Mouse (Mus musculus) forebrain, postnatal 0 days (tissue): Measurements from ENCODE around the gene Zbtb16. TPM values are rescaled to one million over a fixed set of nuclear protein-coding genes. Genes with fewer than 3 reads are reported as not detected.

ENCODE experiments used
- ATAC-seq: fragments of 200-750 bp; cut with Nextera tagmentation; 2 replicates; pipeline ENCODE4 v1.8.0; 2017; ENCODE audit warnings: mild to moderate bottlenecking, moderate library complexity
- DNase-seq: peaks from one replicate; pipeline ENCODE4 v3.0.0-alpha.2; 2015
- H3K27ac ChIP-seq: fragments of 300-500 bp; sonication (generic); 2 replicates; pipeline ENCODE4 v1.5.1; 2014; ENCODE audit warnings: low read depth, mild to moderate bottlenecking, antibody characterized with exemption, low read length, moderate library complexity, mixed read lengths
- H3K27me3 ChIP-seq: fragments of 300-500 bp; sonication (generic); 2 replicates; pipeline ENCODE4 v1.6.1; 2014; ENCODE audit warnings: mild to moderate bottlenecking, low read length, mixed read lengths; ENCODE audit not compliant: insufficient read depth
- H3K36me3 ChIP-seq: fragments of 300-500 bp; sonication (generic); 2 replicates; pipeline ENCODE4 v1.6.1; 2014; ENCODE audit warnings: mild to moderate bottlenecking, moderate library complexity; ENCODE audit not compliant: insufficient read depth
- H3K4me1 ChIP-seq: fragments of 300-500 bp; sonication (generic); 2 replicates; pipeline ENCODE4 v1.6.1; 2014; ENCODE audit warnings: antibody characterized with exemption; ENCODE audit not compliant: insufficient read depth
- H3K4me2 ChIP-seq: fragments of 300-500 bp; sonication (generic); 2 replicates; pipeline ENCODE4 v1.6.1; 2014; ENCODE audit warnings: low read depth, mild to moderate bottlenecking, moderate library complexity
- H3K4me3 ChIP-seq: fragments of 300-500 bp; sonication (generic); 2 replicates; pipeline ENCODE4 v1.5.1; 2014; ENCODE audit warnings: low read depth, low read length, mixed read lengths
- H3K9ac ChIP-seq: fragments of 300-500 bp; sonication (generic); 2 replicates; pipeline ENCODE4 v1.6.1; 2014; ENCODE audit warnings: mild to moderate bottlenecking
- H3K9me3 ChIP-seq: fragments of 300-500 bp; sonication (generic); 2 replicates; pipeline ENCODE4 v1.6.1; 2016; ENCODE audit warnings: low read length
- CTCF ChIP-seq: sonication (generic); IDR thresholded peaks from 2 replicates; pipeline ENCODE4 v1.5.1; 2016; ENCODE audit warnings: antibody characterized with exemption, control low read depth, low read depth
- WGBS: fragments of 180-500 bp; shearing (Covaris S2); extraction: QIAGEN DNeasy Blood & Tissue Kit; methylation state at CpG from one replicate; pipeline ENCODE4 v1.1.7; 2014; 5-methylcytosine and 5-hydroxymethylcytosine counted together
- polyA plus RNA-seq: library from polyadenylated mRNA; unstranded; fragments of >200 nt; fragmentation: Nextera tagmentation; extraction: Ambion mirVana; gene quantifications from 2 replicates; pipeline ENCODE4 v1.2.1, GENCODE M21; 2015
- total RNA-seq: library from RNA; depleted of rRNA; stranded (reverse); fragments of >200 nt; gene quantifications from 2 replicates; pipeline ENCODE4 v1.2.3, GENCODE M21; 2014

Zbtb16 gene
- total and polyA plus RNA-seq, 2 experiments from 2014 or later = 6.8 to 12.6 TPM

DNA sequence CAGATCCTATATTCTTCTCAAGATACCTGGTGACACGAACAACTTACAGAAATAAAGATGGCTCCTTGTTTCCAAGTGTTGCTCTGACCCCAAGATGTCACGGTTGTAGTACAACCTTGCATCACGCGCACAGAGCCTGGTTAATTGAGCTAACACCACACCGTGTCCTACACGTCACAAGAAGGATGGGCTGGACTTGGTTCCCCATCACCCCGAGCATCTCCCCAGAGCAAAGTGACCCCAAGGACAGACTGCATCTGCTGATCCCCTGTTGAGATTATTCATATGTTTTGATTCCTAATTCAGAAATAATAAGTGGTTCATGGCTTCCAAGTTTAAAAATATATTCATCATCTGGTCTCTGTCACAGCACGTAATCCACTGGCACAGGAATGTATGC, 62.3 kb downstream of the Zbtb16 start:
- no peak for TF ChIP-seq CTCF
- H3K9me3 ChIP-seq = no peaks in the 10 kb centered on the region
- H3K36me3 ChIP-seq = no peaks in the 10 kb centered on the region
- no peak overlapping the region for H3K27ac ChIP-seq
- no peak overlapping the region for H3K4me3 ChIP-seq
- ATAC-seq (no peak), DNase-seq (no peak)
- 87% methylated on average over 8 of the region's 8 CpGs for WGBS
- no peak overlapping the region for H3K9ac ChIP-seq
- H3K4me1 ChIP-seq = peaks cover 3% of the 10 kb centered on the region; the same call in 1 of the 2 replicates
- H3K4me2 ChIP-seq = no peak overlapping the region
- H3K27me3 ChIP-seq = no peaks in the 10 kb centered on the region

GRCm38 (mm10) chr9:48773130-48773529, 62.9 kb downstream of the Zbtb16 start:
- Histone ChIP-seq H3K36me3 (no peaks in the 10 kb centered on the region), H3K27ac (no peak overlapping the region), H3K27me3 (no peaks in the 10 kb centered on the region), H3K4me2 (no peak overlapping the region), H3K4me3 (no peak overlapping the region), H3K4me1 (peaks cover 4% of the 10 kb centered on the region; the same call in 1 of the 2 replicates), H3K9me3 (no peaks in the 10 kb centered on the region), H3K9ac (no peak overlapping the region)
- WGBS = 94% methylated on average over 6 of the region's 6 CpGs
- no peak for DNase-seq
- TF ChIP-seq CTCF = no peak
- no peak for ATAC-seq

DNA sequence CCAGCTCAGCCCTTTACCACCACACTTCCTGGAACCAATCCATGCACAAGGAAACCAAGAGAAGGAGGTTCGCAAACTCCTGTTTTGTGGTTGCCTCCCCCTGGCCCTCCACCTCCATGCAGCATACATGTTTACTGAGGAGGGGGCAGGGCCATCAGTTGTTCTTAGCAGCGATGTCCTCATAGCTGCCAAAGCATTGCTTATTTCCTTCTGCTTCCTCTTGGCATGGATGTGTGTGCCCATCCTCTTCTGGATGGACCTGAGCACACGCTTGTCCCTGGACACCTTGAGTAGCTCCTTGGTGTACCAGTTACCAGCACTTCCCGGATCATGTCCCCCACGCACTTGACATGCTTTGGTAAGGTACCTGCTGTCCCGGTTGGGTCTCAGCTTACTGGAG, 64.5 kb downstream of the Zbtb16 start:
- 97% methylated on average over 6 of the region's 6 CpGs for WGBS
- H3K4me3 ChIP-seq = no peak overlapping the region
- no peak for TF ChIP-seq CTCF
- no peaks in the 10 kb centered on the region for H3K9me3 ChIP-seq
- no peak for DNase-seq
- H3K4me2 ChIP-seq = no peak overlapping the region
- H3K9ac ChIP-seq = no peak overlapping the region
- no peak for ATAC-seq
- H3K27me3 ChIP-seq = no peaks in the 10 kb centered on the region
- no peak overlapping the region for H3K27ac ChIP-seq
- peaks cover 4% of the 10 kb centered on the region; the same call in 1 of the 2 replicates for H3K4me1 ChIP-seq
- no peaks in the 10 kb centered on the region for H3K36me3 ChIP-seq

- H3K36me3 ChIP-seq = no peaks in the 10 kb centered on the region
- no peak overlapping the region for H3K4me2 ChIP-seq
- no peak for TF ChIP-seq CTCF
- no peak for ATAC-seq
- no peak overlapping the region; the same call in 1 of the 2 replicates for H3K27ac ChIP-seq
- WGBS = 93% methylated on average over 4 of the region's 4 CpGs
- peaks cover 4% of the 10 kb centered on the region; the same call in 1 of the 2 replicates for H3K4me1 ChIP-seq
- H3K27me3 ChIP-seq = no peaks in the 10 kb centered on the region
- H3K9me3 ChIP-seq = no peaks in the 10 kb centered on the region
- no peak for DNase-seq
- no peak overlapping the region for H3K9ac ChIP-seq
- no peak overlapping the region for H3K4me3 ChIP-seq
Measured at GRCm38 (mm10) chr9:48768965-48769364, 67.1 kb downstream of the Zbtb16 start.

DNA sequence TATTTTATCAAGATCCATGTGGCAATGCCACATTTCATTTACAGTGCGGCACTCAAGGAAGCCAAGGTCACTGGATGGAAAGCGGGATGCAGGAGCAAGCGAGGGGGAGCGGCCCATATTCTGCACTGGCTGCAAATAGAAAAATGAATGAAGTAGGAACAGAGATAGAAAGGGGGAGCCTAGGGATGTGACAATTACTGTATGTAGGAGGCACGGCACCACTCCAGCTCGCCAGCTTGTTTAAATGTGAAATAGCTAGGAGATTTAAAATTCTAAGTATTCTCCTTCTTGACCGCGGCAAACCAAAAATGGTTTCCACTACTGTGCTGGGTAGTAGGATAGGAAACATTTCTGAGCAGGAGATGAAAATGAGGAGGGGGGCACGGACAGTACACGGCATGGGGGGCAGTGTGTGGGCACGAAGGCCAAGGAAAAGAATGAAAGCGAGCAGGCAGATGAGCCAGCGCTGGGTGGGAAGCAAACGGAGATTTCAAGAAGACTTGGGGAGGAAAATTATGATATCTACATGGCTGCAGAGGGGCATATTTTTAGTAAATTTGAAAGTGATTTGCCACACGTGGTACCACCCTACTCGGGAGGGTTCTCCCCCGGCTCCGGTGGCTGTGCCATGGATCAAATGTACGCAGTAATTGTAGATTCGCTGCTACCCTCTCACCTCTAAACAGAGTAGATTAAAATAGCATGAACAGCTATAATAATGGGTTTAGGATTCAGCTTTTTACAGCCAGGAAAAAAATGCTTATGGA, 68.2 kb downstream of the Zbtb16 start:
- Histone ChIP-seq H3K27me3 (no peaks in the 10 kb centered on the region), H3K36me3 (no peaks in the 10 kb centered on the region), H3K27ac (peak overlapping the region; percentile 69; the same call in 1 of the 2 replicates), H3K9me3 (no peaks in the 10 kb centered on the region), H3K9ac (no peak overlapping the region), H3K4me3 (no peak overlapping the region), H3K4me1 (peaks cover 4% of the 10 kb centered on the region; the same call in 1 of the 2 replicates), H3K4me2 (no peak overlapping the region)
- DNase-seq (no peak), ATAC-seq (peak; percentile 27; the same call in 1 of the 2 replicates)
- 70% methylated on average over 20 of the region's 20 CpGs for WGBS
- TF ChIP-seq CTCF = no peak

DNA sequence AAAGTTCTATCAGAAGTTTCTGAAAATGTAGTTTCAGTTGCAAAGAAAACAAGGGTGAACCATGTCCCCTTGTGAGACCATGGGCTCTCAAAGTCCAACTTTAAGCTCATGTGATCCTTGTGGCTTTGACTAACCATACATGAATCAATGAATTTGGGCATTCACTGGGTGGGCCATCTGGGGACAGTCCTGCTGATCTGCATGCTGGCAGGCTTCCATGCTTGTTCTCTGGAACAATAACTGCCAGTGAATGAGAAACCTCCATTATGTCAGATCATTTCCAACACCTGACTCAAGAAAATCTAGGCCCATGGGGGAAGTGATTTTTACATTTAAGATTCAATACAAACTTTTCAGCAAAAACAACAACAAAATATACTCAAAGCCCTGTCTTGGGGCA, 70.1 kb downstream of the Zbtb16 start:
- Histone ChIP-seq H3K4me2 (no peak overlapping the region), H3K27me3 (no peaks in the 10 kb centered on the region), H3K36me3 (no peaks in the 10 kb centered on the region), H3K9me3 (no peaks in the 10 kb centered on the region), H3K4me3 (no peak overlapping the region), H3K9ac (no peak overlapping the region), H3K4me1 (peaks cover 6% of the 10 kb centered on the region; the same call in 1 of the 2 replicates), H3K27ac (no peak overlapping the region)
- DNase-seq (no peak), ATAC-seq (no peak)
- TF ChIP-seq CTCF = no peak

DNA sequence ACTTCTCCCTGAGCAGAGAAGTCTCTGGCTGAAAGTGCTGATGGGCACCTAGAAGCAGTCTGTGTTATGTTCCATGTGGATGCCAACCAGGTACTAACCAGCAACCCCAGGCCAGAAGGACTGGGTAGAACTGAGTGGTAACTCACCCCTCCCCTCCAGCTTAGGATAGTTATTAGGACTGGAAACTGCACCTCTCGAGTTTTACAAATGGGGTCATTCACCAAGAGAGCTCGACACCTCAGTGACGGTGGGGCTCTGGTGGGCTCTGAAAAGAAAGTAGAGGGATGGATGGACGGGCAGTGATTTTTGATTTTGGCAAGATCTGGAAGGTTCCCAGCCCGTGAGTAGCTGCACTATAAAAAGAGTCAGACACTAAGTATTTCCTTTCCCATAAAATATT, 71.7 kb downstream of the Zbtb16 start:
- H3K9ac ChIP-seq = no peak overlapping the region
- H3K27ac ChIP-seq = no peak overlapping the region
- DNase-seq (no peak), ATAC-seq (no peak)
- no peaks in the 10 kb centered on the region for H3K9me3 ChIP-seq
- no peak for TF ChIP-seq CTCF
- peaks cover 11% of the 10 kb centered on the region for H3K4me1 ChIP-seq
- no peak overlapping the region for H3K4me2 ChIP-seq
- H3K36me3 ChIP-seq = no peaks in the 10 kb centered on the region
- 84% methylated on average over 5 of the region's 5 CpGs for WGBS
- H3K4me3 ChIP-seq = no peak overlapping the region
- H3K27me3 ChIP-seq = no peaks in the 10 kb centered on the region
